Mouse (Mus musculus) urinary bladder, postnatal 36 days (tissue): ENCODE results near the gene B4galnt1.
"Not testable (repeated sequence)": the region's sequence is repeated elsewhere in the genome, so short reads cannot be mapped to it uniquely, and the experiment has no call there.

Experiments
- DNase-seq, 2 experiments: peaks; one replicate each; pipeline ENCODE4 v3.0.0; 2022; ENCODE audit warnings: low spot score in 2 of 2, mixed read lengths in 1 of 2

Gene B4galnt1

DNA sequence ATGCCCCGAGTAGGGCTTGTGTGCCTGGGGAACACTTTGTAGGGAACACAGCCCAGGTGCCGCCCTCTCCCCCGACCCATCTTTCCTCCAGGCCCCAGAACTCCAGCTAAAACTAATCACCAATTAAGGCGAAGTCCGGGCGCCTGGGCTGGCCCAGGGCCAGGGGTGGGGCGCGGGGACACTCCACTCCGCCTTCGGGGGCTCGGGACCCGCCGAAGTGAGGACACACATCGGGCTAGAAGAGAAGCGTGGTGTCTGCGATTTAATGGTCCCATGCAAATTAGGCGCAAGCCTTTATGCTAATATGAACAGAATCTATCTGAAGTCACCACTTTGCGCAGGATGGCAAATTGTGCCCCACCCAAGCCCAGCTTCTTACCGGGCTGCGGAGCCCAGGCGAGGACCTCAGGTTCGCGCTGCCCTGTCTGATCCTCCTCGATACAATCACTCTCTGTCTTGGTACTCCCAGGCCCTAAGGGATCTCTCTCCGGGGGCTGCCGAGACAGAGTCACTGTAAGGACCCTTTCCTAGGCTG is 24.2 kb downstream of the B4galnt1 start:
- DNase-seq = peak; percentile 39 to 47

DNA sequence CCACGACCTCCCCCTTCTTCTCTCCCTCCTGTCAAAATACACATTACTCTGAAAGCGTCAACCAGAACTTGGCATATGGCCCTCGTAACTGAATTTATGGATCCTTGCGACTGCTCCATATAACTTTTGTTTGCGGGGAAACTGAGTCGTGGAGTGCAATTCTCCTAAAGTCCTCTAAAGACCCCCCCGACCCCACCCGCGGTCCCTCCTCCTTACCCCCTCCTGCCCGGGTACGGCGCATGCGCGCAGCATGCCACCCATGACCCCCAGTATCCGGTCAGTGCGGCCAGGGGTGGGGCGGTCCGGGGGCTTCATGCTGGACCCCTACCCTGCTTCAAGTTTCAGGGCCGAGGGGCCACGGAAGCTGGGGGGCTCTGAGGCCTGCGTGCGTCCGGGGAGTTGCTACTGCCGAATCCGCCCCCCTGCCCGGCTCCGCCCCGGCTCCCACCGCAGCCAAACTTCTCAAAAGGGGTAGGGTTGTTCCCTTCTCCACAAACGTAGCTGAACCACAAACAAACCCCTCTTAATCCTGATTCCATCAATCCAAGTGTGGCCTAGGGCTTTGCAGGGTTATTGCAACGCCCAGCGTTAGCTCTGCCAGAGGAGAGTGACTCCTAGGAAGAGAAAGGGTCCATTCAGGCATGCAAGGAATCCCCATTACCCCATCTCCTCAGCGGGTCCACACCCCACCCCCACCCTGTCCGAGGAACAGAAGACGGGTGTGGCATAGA is 24.8 kb downstream of the B4galnt1 start, which contains the start of gene Arhgef25:
Arhgef25 (minus strand) TSS at position 433 of the 731 bp plus-strand sequence.
- peak; percentile 50 to 62 for DNase-seq

DNA sequence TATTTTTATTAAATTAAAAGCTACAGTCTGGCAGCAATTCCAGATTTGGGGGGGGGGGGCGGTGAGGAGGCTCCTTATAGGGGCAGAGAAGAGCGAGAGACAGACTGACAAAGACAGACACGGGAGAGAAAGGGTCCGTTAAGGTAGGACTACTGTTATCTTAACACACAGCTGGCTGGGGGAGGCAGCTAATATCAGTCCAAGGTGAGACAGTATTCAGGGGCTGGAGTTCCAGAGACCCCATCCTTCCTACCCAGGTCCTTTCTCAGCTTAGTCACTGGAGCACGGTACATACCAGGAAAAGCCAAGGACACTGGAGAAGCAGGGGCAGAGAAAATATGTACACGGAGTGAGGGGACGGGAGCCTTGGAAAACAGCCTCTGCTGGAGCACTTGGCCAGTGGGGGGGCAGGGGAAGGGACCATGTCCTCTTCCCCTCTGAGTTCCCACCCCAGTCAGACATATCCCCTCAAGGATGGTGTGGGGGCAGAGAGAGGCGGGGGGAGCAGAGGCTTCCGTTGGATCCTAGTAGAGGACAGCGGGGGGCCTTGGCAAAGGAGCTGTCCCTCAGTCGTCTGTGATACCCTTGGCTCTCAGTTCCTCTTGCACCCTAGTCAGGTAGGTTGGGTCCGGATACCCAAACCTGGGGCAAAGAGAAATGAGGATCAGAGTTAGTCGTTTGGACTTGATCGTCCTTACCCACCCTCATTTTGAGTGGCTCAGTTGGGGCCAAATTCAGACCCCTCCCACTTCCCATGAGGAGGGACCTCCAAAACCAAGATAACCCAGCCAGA is 25.6 kb downstream of the B4galnt1 start:
- no peak for DNase-seq

DNA sequence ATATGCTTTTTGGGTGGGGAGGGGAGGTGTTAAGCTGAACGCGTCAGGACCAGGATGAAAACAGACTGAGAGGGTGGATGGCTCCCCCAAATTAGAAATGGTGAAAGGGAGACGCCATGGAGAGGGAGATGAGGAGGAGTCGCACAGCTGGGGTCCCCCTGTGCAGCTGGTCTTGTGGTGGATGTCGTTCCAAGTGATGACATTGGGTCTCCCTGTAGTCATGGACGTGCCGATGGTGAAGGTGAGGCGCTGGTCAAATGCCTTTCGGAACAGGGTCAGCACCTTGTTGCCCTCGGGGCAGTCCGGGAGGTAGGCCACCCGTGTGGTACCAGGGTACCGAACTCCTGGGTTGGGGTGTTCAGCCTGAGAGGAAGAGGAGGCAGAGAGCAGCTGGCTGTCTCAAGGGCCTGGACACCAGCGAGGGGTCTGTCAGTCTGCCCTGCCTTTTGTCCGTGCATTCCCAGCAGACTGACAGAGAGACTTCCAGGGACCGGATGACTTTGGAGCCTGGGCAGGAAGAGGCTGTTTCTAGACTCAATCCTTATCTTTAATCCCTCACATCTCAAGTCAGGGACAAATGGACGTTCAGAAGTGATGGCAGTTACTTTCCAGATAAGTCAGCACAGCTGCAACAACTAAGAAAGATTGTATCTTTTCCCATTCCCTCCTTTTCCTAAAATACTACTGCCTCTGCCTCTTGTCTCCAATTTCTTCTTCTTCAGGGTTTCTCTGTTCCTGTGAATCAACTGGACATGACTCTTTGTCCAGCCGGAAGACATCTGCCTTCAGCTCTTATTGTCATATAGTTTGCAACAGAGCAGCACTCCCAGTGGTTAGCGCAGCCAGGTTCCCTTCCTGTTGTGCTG is 26.4 kb downstream of the B4galnt1 start:
- DNase-seq = no peak

DNA sequence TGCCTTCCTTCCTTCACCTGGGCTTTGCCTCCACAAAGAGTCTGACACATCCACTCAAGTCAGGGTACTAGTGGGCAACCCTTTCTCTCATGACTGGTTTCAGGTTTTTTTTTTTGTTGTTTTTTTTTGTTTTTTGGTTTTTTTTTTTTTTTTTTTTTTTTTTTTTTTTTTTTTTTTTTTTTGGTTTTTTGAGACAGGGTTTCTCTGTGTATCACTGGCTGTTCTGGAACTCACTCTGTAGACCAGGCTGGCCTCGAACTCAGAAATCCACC is 27.0 kb downstream of the B4galnt1 start:
- not testable (repeated sequence) for DNase-seq

DNA sequence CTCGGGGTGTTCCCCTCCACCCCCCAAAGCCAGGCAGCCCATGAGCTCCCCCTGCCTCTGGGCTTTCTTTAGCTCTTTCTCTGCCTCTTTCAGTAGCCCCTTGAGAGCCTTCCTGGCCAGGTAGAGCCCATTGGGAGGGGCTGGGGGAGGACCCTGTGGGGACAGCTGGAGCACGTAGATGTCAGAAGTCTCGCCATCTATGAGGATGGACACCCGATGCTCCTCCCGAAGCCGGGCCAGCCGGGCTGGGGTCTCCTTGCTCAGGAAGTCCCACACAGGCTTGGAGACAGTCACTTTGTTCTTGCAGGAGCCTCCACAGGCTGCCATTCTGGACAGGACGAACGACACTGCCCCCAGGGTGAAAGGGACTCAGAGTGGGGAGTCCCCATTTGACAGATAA is 28.0 kb downstream of the B4galnt1 start:
- no peak for DNase-seq

DNA sequence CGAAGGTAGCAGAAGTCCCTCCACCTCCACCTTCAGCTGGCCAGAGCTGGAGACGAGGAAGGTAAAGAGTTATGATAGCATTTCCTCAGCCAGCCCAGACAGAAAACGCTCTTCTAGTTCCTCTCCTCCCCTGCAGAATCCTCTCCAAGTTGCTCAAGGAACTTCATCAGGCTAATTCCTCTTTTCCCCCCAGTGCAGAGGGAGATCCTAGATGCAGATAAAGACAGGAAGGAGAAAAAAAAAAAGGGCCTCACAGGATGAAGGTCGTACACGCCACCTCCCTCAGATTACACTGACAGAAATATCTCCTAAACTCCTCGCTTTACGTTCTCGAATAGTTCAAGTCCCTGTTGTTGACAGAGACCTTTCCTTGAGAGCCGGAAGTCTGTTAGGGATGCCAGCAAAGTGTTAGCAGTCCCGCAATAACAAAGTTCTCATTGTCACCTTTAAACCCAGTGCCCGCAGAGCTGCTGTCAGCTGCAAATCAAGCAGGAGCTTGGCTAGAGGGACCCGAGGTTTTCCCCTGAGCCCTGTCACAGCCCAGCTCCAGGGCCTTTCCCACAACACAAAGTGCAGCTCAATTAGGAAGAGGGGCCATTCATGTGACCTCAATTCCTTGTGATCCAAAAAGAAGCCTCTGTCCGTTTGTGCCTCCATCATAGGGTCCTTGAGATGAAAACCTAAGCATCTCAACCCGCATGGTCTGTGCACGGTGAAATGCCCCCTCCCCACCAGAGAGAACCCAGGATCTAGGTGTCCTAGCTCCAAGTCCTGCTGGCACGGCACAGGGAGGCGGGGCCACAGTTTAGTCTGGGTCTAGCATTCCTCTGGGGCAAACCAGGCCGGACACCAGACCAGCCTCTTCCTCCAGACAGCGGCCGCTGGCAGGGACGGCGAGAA is 29.7 kb downstream of the B4galnt1 start:
- peak; percentile 51 to 71 for DNase-seq

DNA sequence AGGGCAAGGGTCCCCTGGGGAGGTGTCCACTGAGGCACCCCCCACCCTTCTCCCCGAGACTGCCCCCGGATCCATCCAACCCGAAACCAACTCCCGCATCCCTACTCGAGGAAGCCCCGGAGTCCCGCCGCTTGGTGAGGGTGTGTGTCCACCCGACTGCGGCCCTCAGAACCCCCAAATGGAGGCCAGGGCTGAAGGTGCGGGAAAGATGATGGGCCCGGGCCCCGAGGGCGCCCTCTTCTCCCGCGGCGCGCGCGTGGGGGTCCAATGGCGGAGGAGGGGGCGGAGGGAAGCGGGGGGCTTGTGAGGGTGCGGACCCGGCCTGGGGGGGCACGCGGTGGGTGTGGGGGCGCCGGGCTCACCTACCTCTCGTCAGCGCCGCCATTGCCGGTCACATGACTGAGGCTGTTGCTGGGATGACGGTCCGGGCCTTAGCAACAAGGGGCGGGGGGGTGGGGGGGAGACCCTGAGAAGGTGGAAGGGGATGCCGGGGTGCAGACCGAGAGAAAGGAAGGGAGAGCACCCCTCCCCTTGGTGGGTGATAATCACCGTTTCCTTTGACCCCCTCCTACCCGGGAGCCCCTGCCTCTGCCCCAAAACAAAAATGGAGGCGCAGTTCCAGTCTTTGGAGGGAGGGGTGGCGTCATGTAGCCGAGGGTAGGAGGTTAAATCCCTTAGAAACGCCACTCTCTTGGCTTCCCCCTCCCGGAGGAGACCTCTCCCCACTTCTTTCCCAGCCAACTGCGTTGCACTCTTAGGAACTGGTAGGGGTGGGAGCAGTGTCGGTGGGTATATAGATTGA is 30.5 kb downstream of the B4galnt1 start, which contains the start of gene Dtx3:
Dtx3 (minus strand) TSS at position 401 of the 802 bp plus-strand sequence.
- DNase-seq = no peak

DNA sequence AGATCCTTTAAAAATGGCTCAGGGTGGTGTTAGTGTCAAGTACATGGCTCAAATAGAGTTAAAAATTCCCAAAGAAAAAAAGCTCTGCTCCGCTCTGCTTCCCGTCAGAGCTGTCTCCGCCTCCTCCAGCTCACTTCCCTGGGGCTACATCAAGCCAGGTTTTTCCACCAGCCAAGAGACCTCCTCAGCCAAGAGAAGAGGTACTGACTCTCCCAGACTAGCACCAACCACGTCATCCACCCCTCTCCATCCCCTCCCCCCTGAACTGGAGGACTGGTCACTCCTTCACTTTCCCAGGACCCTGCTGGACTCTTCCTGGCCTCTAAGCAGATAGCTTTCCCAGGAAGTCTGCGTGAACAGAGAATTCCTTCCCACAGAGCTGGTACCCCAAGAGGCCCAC is 31.4 kb downstream of the B4galnt1 start:
- peak; percentile 39 to 63 for DNase-seq

DNA sequence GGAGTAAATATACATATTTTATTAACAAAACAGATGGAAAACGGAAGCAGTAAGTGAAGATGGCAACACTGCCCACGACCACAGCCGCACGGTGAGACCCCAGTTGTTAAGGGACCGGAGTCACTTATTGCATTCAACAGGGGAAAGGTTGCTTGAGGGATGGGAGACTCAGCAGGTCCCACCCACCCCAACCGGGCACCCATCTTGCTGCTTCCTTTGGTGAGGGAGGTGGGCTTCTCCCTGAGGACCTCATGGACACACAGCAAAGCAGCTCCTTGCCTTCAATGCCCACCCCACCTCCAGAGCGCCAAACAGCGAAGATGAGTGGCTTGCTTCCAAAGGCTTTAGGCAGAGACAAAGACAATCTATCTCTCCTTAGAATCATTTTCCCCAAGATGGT is 32.1 kb downstream of the B4galnt1 start:
- DNase-seq = no peak

DNA sequence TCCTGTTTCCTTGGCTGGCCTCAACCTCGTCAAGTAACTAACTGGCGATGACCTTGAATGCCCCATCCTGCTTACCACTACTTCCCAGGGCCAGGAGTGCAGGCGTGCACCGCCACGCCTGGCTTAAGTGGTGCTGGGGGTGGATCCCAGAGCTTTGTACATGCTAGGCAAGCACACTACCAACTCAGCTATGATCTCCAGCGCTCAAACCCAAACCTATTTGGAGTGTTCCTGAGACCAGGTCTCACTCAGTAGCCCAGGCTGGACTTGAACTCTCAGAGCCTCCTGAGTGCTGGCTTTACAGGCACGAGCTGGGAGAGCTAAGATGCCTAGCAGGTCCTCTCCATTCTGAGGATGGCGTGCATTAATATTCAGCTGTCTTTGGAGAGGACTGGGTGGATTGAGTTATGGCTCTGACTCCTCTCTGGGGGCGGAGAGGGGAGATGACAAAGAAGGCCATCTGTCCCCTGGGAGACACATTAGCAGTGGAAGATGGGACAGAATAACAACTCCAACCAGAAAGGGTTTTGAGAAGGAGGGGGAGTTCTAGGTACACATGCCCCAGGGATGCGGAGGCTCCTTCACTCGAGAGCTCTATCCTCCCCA is 32.6 kb downstream of the B4galnt1 start:
- DNase-seq = no peak

DNA sequence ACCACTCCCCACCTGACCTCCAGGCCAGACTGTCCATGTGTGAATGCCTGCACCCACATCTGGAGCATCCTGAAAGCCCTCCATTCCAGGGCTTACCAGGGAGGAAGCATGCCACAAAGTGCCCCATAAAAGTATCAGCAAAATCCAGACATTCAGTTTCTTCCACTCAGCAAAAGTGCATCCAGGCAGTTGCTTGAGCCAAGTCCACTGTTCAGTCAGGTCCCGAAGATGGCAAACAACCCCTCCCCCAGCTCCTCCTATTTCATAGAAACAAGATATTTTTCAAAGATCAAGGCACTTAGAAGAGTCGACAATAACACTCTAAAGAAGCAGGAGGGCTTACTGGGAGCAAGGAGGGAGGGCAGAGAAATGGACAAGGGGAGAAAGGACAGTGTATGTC is 33.5 kb downstream of the B4galnt1 start:
- DNase-seq = no peak

DNA sequence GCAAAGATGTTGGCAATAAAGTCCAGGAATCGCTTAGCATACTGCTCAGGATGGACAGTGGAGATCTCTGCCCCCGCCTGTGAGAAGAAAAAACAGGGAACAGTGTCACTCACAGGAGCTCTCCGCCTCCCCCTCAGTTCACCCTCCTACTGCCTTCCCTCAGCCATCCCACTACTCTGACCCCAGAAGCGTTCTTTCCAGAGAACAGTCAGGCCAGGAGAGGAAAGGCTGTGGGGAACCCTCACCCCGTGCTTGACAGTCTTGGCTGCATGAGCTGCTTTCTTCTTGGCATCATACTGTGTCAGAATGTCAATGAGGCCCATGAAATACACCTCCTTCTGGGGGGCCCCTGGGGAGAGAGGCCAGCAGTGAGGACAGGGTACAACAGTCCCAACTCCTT is 34.0 kb downstream of the B4galnt1 start:
- no peak for DNase-seq

DNA sequence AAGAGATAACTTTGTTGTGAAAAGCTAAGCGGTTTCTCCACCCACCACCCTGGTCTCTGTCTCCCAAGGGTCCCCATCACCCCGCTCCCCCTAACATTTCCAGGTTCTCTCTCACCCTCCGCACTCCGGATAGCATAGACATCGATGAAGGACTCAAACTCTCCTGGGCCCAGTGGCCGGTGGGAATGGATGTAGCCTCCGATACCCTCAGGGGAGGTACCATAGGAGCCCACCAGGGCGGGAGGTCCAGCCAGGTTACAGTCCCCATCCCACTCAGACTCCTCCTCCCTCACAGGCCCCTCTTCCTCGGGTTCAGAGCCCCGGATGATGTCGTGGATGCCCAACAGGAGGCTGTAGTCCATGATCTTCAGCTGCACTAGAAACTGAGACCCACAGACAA is 34.4 kb downstream of the B4galnt1 start:
- no peak for DNase-seq

DNA sequence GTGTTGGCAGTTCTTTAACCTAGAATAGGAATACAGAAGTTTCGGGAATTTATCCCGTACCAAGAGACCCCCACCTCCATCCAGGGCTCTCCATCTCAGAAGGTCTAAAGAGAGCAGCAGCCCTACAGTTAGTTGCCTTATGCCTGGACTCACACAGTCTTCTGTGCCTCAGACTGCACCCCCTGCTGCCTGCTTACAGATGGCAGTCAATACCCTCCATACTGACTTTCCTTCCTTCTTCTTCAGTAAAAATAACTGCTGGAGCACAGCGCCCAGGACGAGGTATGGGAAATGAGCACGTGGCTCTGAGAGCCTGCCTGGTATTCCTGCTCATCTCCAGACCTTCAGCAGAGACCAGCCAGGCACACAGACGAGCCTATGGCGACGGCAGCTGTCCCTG is 35.3 kb downstream of the B4galnt1 start:
- DNase-seq = no peak

DNA sequence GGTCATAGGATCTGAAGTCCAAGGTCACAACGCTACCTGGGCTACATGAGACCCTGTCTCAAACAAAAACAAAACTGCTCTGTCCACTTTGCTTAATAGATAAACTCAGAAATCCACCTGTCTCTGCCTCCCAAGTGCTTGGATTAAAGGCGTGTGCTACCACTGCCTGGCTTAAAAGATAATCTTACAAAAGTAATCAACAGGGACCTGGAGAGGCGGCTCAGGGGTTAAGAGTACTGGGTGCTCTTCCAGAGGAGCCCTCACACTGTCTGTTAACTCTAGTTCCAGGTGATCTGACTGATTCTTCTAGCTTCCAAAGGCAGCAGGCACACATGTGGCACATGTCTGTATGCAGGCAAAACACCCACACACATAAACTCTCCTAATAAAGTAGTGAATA is 38.1 kb downstream of the B4galnt1 start:
- DNase-seq = no peak

DNA sequence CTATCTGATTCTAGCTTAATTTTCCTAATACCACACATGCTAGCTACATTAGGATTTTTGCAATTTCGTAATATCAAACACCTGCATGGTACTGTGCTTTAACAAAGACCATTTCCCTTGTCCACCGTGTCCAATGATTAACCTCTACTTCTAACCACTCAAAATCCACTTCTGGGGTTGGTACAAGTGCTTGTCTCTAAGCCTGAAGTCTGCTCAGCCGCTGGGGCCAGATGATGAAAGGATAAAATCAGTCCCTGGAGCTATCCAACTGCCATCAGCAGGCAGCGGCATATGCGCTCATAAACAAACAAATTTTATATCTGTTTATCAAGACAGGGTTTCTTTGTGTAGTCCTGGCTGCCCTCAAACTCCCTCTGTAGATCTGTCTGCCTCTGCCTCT is 39.6 kb downstream of the B4galnt1 start:
- DNase-seq = no peak

DNA sequence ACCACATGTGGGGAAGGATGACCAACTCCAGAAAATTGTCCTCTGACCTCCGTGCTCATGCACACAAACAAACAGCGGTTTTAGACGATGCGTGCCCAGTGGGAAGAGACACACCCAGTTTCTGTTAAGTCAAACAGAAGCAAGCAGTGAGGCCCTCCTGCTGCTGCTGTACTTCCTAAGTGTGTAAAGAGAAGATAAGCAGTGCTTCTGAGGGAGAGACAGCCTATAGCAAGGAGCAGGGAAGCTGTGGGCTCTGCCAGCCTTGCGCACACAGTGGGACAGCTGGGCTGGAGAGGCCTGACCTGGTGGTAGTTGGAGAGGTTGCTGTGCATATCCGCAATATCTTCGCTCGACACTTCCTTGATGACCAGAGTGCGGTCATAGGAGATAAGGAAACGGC is 40.3 kb downstream of the B4galnt1 start:
- no peak for DNase-seq

DNA sequence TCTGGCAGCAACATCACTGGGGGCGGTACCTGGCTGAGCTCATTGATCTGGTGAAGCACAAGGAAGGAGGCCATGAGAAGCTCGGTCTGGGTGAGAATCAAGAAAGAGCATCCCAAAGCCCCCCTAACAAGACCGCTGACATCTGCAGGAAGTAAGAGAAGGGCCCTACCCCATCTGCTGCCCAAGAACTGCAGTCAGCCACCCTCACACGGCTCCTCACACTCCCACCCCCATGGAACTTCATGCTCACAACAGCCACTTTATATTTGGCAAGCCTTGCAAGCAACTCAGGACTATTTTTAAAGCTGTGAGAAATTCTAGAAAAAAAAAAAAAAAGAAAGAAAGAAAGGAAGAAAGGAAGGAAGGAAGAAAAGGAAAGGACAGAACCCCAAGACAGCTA is 43.9 kb downstream of the B4galnt1 start:
- DNase-seq = no peak
